Mouse (Mus musculus) midbrain, embryonic 14.5 days (tissue): ENCODE results near the gene Gm44965. TPM values are rescaled to one million over a fixed set of nuclear protein-coding genes. Genes with fewer than 3 reads are reported as not detected.

Source experiments
- ATAC-seq: fragments of 200-750 bp; cut with Nextera tagmentation; 2 replicates; pipeline ENCODE4 v1.8.0; 2017; ENCODE audit warnings: moderate number of reproducible peaks, moderate library complexity; ENCODE audit not compliant: low FRiP score, low TSS enrichment
- DNase-seq: peaks from one replicate; pipeline ENCODE4 v3.0.0-alpha.2; 2015
- H3K27ac ChIP-seq: fragments of 300-500 bp; sonication (generic); replicated peaks from 2 replicates; pipeline ENCODE4 v1.5.1; 2014; ENCODE audit warnings: mild to moderate bottlenecking, low read depth, low read length, moderate library complexity
- H3K27me3 ChIP-seq: fragments of 300-500 bp; sonication (generic); 2 replicates; pipeline ENCODE4 v1.6.1; 2014; ENCODE audit warnings: low read length, control low read depth, mixed read lengths; ENCODE audit not compliant: control insufficient read depth, insufficient read depth
- H3K36me3 ChIP-seq: fragments of 300-500 bp; sonication (generic); 2 replicates; pipeline ENCODE4 v1.6.1; 2014; ENCODE audit warnings: low read length, control low read depth; ENCODE audit not compliant: control insufficient read depth, insufficient read depth
- H3K4me1 ChIP-seq: fragments of 300-500 bp; sonication (generic); 2 replicates; pipeline ENCODE4 v1.6.1; 2014; ENCODE audit warnings: mild to moderate bottlenecking, antibody characterized with exemption, low read length, control low read depth; ENCODE audit not compliant: control insufficient read depth, insufficient read depth
- H3K4me2 ChIP-seq: fragments of 300-500 bp; sonication (generic); 2 replicates; pipeline ENCODE4 v1.6.1; 2014; ENCODE audit warnings: mild to moderate bottlenecking, low read length, moderate library complexity
- H3K4me3 ChIP-seq: fragments of 300-500 bp; sonication (generic); replicated peaks from 2 replicates; pipeline ENCODE4 v1.5.1; 2014; ENCODE audit warnings: low read depth, low read length
- H3K9ac ChIP-seq: fragments of 300-500 bp; sonication (generic); replicated peaks from 2 replicates; pipeline ENCODE4 v1.6.1; 2014; ENCODE audit warnings: mild to moderate bottlenecking, low read length, moderate library complexity
- H3K9me3 ChIP-seq: fragments of 300-500 bp; sonication (generic); 2 replicates; pipeline ENCODE4 v1.6.1; 2016; ENCODE audit warnings: low read length, control low read depth, mixed read lengths; ENCODE audit not compliant: control insufficient read depth
- WGBS: fragments of 180-500 bp; shearing (Covaris S2); extraction: QIAGEN DNeasy Blood & Tissue Kit; methylation state at CpG from one replicate; pipeline ENCODE4 v1.1.7; 2014; 5-methylcytosine and 5-hydroxymethylcytosine counted together
- polyA plus RNA-seq: library from polyadenylated mRNA; unstranded; fragments of >200 nt; fragmentation: Nextera tagmentation; extraction: Ambion mirVana; gene quantifications from 2 replicates; pipeline ENCODE4 v1.2.1, GENCODE M21; 2014

Gm44965 gene
- polyA plus RNA-seq, 1 experiment from 2014 or later, result not detected

- H3K9me3 ChIP-seq, result no peaks in the 10 kb centered on the region
- no peak for DNase-seq
- H3K4me2 ChIP-seq, result no peak within 1 kb of the TSS
- no peak for ATAC-seq
- peaks cover 11% of the 10 kb centered on the region; the same call in 1 of the 2 replicates for H3K36me3 ChIP-seq
- no peak within 1 kb of the TSS for H3K27ac ChIP-seq
- H3K4me3 ChIP-seq, result no peak within 1 kb of the TSS
- 34% methylated on average over 6 of the region's 6 CpGs for WGBS
- no peak within 1 kb of the TSS for H3K9ac ChIP-seq
- H3K27me3 ChIP-seq, result no peaks in the 10 kb centered on the region
- H3K4me1 ChIP-seq, result no peaks in the 10 kb centered on the region
Observed at GRCm38 (mm10) chr6:48572572-48573061, 21.1 kb upstream of the Gm44965 start, which contains the start of gene Rarres2. Rarres2 (minus strand) TSS chr6:48572789.

- H3K36me3 ChIP-seq, result peaks cover 9% of the 10 kb centered on the region; the same call in 1 of the 2 replicates
- H3K9ac ChIP-seq, result no peak overlapping the region
- WGBS, result 74% methylated on average over 10 of the region's 10 CpGs
- H3K4me2 ChIP-seq, result no peak overlapping the region
- no peaks in the 10 kb centered on the region for H3K9me3 ChIP-seq
- ATAC-seq, result no peak
- no peak overlapping the region for H3K4me3 ChIP-seq
- no peaks in the 10 kb centered on the region for H3K4me1 ChIP-seq
- H3K27me3 ChIP-seq, result no peaks in the 10 kb centered on the region
- no peak for DNase-seq
- no peak overlapping the region for H3K27ac ChIP-seq
Observed at GRCm38 (mm10) chr6:48573280-48573679, 20.5 kb upstream of the Gm44965 start.

- H3K9me3 ChIP-seq, result no peaks in the 10 kb centered on the region
- no peak overlapping the region for H3K4me3 ChIP-seq
- H3K27ac ChIP-seq, result no peak overlapping the region
- WGBS, result 92% methylated on average over 3 of the region's 3 CpGs
- DNase-seq (no peak), ATAC-seq (no peak)
- peaks cover 3% of the 10 kb centered on the region; the same call in 1 of the 2 replicates for H3K36me3 ChIP-seq
- no peak overlapping the region for H3K9ac ChIP-seq
- H3K4me2 ChIP-seq, result no peak overlapping the region
- H3K27me3 ChIP-seq, result no peaks in the 10 kb centered on the region
- H3K4me1 ChIP-seq, result no peaks in the 10 kb centered on the region
Observed at GRCm38 (mm10) chr6:48573981-48574380, 19.8 kb upstream of the Gm44965 start.

GRCm38 (mm10) chr6:48578736-48579135, 15.0 kb upstream of the Gm44965 start:
- Histone ChIP-seq H3K4me1 (no peaks in the 10 kb centered on the region), H3K9ac (no peak overlapping the region), H3K4me3 (no peak overlapping the region), H3K36me3 (no peaks in the 10 kb centered on the region), H3K27ac (no peak overlapping the region), H3K9me3 (no peaks in the 10 kb centered on the region), H3K27me3 (no peaks in the 10 kb centered on the region), H3K4me2 (no peak overlapping the region)
- ATAC-seq (no peak), DNase-seq (no peak)
- WGBS, result 70% methylated on average over 5 of the region's 5 CpGs

GRCm38 (mm10) chr6:48579215-48579648, 14.5 kb upstream of the Gm44965 start:
- H3K4me1 ChIP-seq, result no peaks in the 10 kb centered on the region
- WGBS, result 47% methylated on average over 5 of the region's 5 CpGs
- ATAC-seq (no peak), DNase-seq (no peak)
- H3K27ac ChIP-seq, result no peak overlapping the region
- H3K9ac ChIP-seq, result no peak overlapping the region
- no peaks in the 10 kb centered on the region for H3K36me3 ChIP-seq
- no peak overlapping the region for H3K4me2 ChIP-seq
- H3K27me3 ChIP-seq, result no peaks in the 10 kb centered on the region
- H3K9me3 ChIP-seq, result no peaks in the 10 kb centered on the region
- no peak overlapping the region for H3K4me3 ChIP-seq

GRCm38 (mm10) chr6:48581257-48581656, 12.5 kb upstream of the Gm44965 start:
- no peak overlapping the region for H3K9ac ChIP-seq
- DNase-seq (no peak), ATAC-seq (no peak)
- H3K4me2 ChIP-seq, result no peak overlapping the region
- H3K4me1 ChIP-seq, result no peaks in the 10 kb centered on the region
- H3K36me3 ChIP-seq, result no peaks in the 10 kb centered on the region
- no peak overlapping the region for H3K4me3 ChIP-seq
- no peak overlapping the region for H3K27ac ChIP-seq
- WGBS, result 17% methylated on average over 3 of the region's 3 CpGs
- H3K27me3 ChIP-seq, result no peaks in the 10 kb centered on the region
- no peaks in the 10 kb centered on the region for H3K9me3 ChIP-seq

GRCm38 (mm10) chr6:48582037-48582436, 11.7 kb upstream of the Gm44965 start:
- no peak overlapping the region for H3K4me2 ChIP-seq
- no peak overlapping the region for H3K4me3 ChIP-seq
- DNase-seq, result peak; percentile 92
- H3K27me3 ChIP-seq, result no peaks in the 10 kb centered on the region
- H3K36me3 ChIP-seq, result no peaks in the 10 kb centered on the region
- 72% methylated on average over 3 of the region's 3 CpGs for WGBS
- H3K27ac ChIP-seq, result no peak overlapping the region
- no peak overlapping the region for H3K9ac ChIP-seq
- H3K4me1 ChIP-seq, result no peaks in the 10 kb centered on the region
- no peak for ATAC-seq
- no peaks in the 10 kb centered on the region for H3K9me3 ChIP-seq

GRCm38 (mm10) chr6:48589194-48589750, 4.5 kb upstream of the Gm44965 start, which contains the start of gene Gm45021:
Gm45021 (plus strand) TSS chr6:48589610.
- Histone ChIP-seq H3K9ac (no peak within 1 kb of the TSS), H3K9me3 (no peaks in the 10 kb centered on the region), H3K36me3 (no peaks in the 10 kb centered on the region), H3K27me3 (no peaks in the 10 kb centered on the region), H3K27ac (no peak within 1 kb of the TSS), H3K4me2 (no peak within 1 kb of the TSS), H3K4me3 (no peak within 1 kb of the TSS), H3K4me1 (0 out of 2 replicates have a peak, but pooled peaks cover 6% of the 10 kb centered on the region)
- DNase-seq (no peak), ATAC-seq (no peak)
- 76% methylated on average over 6 of the region's 6 CpGs for WGBS

GRCm38 (mm10) chr6:48591221-48591845, 2.4 kb upstream of the Gm44965 start:
- peaks cover under 1% of the 10 kb centered on the region; the same call in 1 of the 2 replicates for H3K9me3 ChIP-seq
- H3K4me3 ChIP-seq, result no peak overlapping the region
- no peak overlapping the region for H3K27ac ChIP-seq
- no peak overlapping the region for H3K4me2 ChIP-seq
- WGBS, result 94% methylated on average over 3 of the region's 3 CpGs
- peaks cover 16% of the 10 kb centered on the region for H3K4me1 ChIP-seq
- H3K9ac ChIP-seq, result no peak overlapping the region
- peaks cover 7% of the 10 kb centered on the region for H3K36me3 ChIP-seq
- ATAC-seq (no peak), DNase-seq (no peak)
- no peaks in the 10 kb centered on the region for H3K27me3 ChIP-seq
